Mouse (Mus musculus) cerebellum, adult 2 months (tissue): Measurements from ENCODE around the gene Zfand2b. TPM values are rescaled to one million over a fixed set of nuclear protein-coding genes. Genes with fewer than 3 reads are reported as not detected.

ENCODE experiments used
- DNase-seq, 2 experiments: peaks; one replicate each; pipeline ENCODE4 v3.0.0; 2021
- H3K27ac ChIP-seq: fragments of 200-500 bp; 2 replicates; pipeline ENCODE4 v1.5.1; 2012; ENCODE audit warnings: low read length, control low read depth, inconsistent platforms; ENCODE audit not compliant: insufficient read depth
- H3K27me3 ChIP-seq: fragments of 200-500 bp; 2 replicates; pipeline ENCODE4 v1.6.1; 2012; ENCODE audit warnings: inconsistent platforms, mild to moderate bottlenecking, low read length, moderate library complexity; ENCODE audit not compliant: control insufficient read depth, insufficient read depth
- H3K4me1 ChIP-seq: fragments of 200-500 bp; 2 replicates; pipeline ENCODE4 v1.6.1; 2011; ENCODE audit warnings: low read length; ENCODE audit not compliant: control insufficient read depth, insufficient read depth
- H3K4me3 ChIP-seq: fragments of 200-500 bp; replicated peaks from 2 replicates; pipeline ENCODE3; 2011; ENCODE audit warnings: mild to moderate bottlenecking, low read depth, low read length, control low read depth; ENCODE audit not compliant: insufficient read depth
- CTCF ChIP-seq: fragments of 200-500 bp; IDR thresholded peaks from 2 replicates; pipeline ENCODE4 v1.5.1; 2011; ENCODE audit warnings: low read depth, mild to moderate bottlenecking, control low read depth, low read length, moderate library complexity, borderline replicate concordance; ENCODE audit not compliant: insufficient read depth
- POLR2A ChIP-seq: fragments of 200-500 bp; IDR thresholded peaks from 2 replicates; pipeline ENCODE4 v1.6.1; 2011; ENCODE audit warnings: low read length, control low read depth, borderline replicate concordance; ENCODE audit not compliant: insufficient read depth
- WGBS: fragments of 180-500 bp; shearing (Covaris S2); methylation state at CpG from one replicate; pipeline ENCODE4 v1.1.7; 2018; 5-methylcytosine and 5-hydroxymethylcytosine counted together
- polyA plus RNA-seq: library from polyadenylated mRNA; depleted of rRNA; stranded (reverse); fragments of >200 nt; gene quantifications from 2 replicates; pipeline ENCODE4 v1.2.3, GENCODE M21; 2012

The Zfand2b gene
- polyA plus RNA-seq, 1 experiment: 61.6 TPM

- DNase-seq: no peak
- Histone ChIP-seq H3K27ac (no peak overlapping the region), H3K4me1 (peaks cover 27% of the 10 kb centered on the region), H3K27me3 (no peaks in the 10 kb centered on the region), H3K4me3 (no peak overlapping the region)
- WGBS: 74% methylated on average over 7 of the region's 7 CpGs
- TF ChIP-seq POLR2A (no peak), CTCF (no peak)
Measured at GRCm38 (mm10) chr1:75213096-75213495, 44.6 kb downstream of the Zfand2b start.

- WGBS: 33% methylated on average over 2 of the region's 2 CpGs
- no peak for DNase-seq
- H3K27ac ChIP-seq: no peak overlapping the region
Measured at GRCm38 (mm10) chr1:75214442-75214841, 46.0 kb downstream of the Zfand2b start.

DNA sequence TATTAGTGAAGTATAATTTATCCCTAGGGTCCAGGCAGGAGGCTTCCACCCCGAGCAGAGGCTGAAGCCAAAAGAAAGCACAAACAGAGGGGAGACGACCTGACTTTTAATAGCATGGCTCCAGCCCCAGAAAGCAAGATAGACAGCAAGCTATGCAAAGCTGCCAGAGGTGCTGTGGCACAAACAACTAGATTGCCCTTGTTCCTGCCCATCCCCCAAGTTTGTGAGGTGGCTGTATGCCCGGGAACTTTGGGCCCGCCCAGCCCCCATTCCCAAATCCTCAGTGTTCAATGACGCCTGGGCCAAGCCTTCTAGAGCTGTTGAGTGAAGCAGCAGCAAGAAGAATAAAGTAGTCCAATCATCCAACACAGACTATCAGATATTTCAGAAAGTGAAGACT lies 46.4 kb downstream of the Zfand2b start:
- H3K27me3 ChIP-seq: no peaks in the 10 kb centered on the region
- peak overlapping the region; percentile 17 for H3K4me3 ChIP-seq
- TF ChIP-seq CTCF: no peak
- no peak for TF ChIP-seq POLR2A
- WGBS: 27% methylated on average over 5 of the region's 5 CpGs
- DNase-seq: peak; percentile 52 to 55
- H3K4me1 ChIP-seq: peaks cover 27% of the 10 kb centered on the region
- no peak overlapping the region for H3K27ac ChIP-seq

More at GRCm38 (mm10) chr1:75214442-75214841, 46.0 kb downstream of the Zfand2b start:
- Histone ChIP-seq H3K4me1 (peaks cover 27% of the 10 kb centered on the region), H3K27me3 (no peaks in the 10 kb centered on the region), H3K4me3 (peak overlapping the region; percentile 17)
- no peak for TF ChIP-seq POLR2A
- TF ChIP-seq CTCF: no peak

- peaks cover 27% of the 10 kb centered on the region for H3K4me1 ChIP-seq
- peak overlapping the region; percentile 69 for H3K4me3 ChIP-seq
- H3K27me3 ChIP-seq: no peaks in the 10 kb centered on the region
- peak; percentile 35 to 36 for DNase-seq
- WGBS: 10% methylated on average over 9 of the region's 9 CpGs
- TF ChIP-seq CTCF (no peak), POLR2A (no peak)
- H3K27ac ChIP-seq: peak overlapping the region; percentile 41
Measured at GRCm38 (mm10) chr1:75215785-75216184, 47.3 kb downstream of the Zfand2b start.

- TF ChIP-seq CTCF (no peak), POLR2A (no peak)
- Histone ChIP-seq H3K4me1 (peaks cover 18% of the 10 kb centered on the region), H3K27ac (peak overlapping the region; percentile 93; the same call in 1 of the 2 replicates), H3K27me3 (no peaks in the 10 kb centered on the region), H3K4me3 (peak overlapping the region; percentile 69)
- peak; percentile 64 to 74 for DNase-seq
- WGBS: 10% methylated on average over 13 of the region's 13 CpGs
Measured at GRCm38 (mm10) chr1:75216797-75217585, 48.5 kb downstream of the Zfand2b start.

GRCm38 (mm10) chr1:75217893-75218226 lies 49.4 kb downstream of the Zfand2b start:
- Histone ChIP-seq H3K27ac (peak overlapping the region; percentile 93), H3K4me3 (peak overlapping the region; percentile 69), H3K27me3 (no peaks in the 10 kb centered on the region), H3K4me1 (peaks cover 16% of the 10 kb centered on the region)
- WGBS: under 1% methylated on average over 6 of the region's 6 CpGs
- TF ChIP-seq CTCF (no peak), POLR2A (peak; percentile 25; the same call in 1 of the 2 replicates)
- DNase-seq: no peak

DNA sequence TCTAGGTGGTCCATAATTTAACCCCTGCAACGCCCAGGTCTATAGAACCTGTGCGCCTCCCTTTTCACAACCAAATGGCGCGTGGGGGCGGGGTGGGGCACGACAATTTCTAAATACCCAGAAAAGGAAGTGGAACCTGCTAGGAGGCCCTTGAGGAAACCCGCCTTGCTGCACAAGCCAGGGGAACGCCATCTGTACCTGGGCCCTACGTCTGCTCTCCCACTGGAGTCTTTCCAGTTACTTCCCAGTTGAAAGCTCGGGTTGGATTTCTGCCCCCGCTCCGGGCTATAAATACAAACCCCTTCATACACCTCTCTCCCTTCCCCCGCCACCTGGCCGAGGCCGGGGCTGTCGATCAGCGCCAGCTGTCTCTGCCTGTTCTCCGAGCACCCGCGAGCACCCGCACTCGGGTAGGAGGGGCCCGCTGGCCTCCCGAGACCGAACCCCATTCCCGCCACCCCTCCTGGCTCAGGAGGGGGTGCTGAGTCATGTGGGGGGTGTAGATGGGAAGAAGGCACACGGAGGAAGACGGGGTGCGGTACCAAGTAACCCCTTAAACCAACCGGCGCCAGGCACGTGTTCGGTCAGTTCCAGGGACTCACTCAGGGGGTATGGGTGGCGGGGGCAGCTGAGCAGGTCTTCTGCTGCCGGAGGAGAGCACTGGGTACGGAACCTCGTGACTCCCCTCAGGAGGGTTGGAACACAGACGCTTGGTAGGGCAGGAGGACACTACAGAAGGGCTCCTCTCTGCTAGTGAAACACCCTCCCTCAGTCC lies 50.0 kb downstream of the Zfand2b start:
- peaks cover 15% of the 10 kb centered on the region for H3K4me1 ChIP-seq
- under 1% methylated on average over 38 of the region's 38 CpGs for WGBS
- H3K27ac ChIP-seq: peak overlapping the region; percentile 93
- H3K27me3 ChIP-seq: no peaks in the 10 kb centered on the region
- H3K4me3 ChIP-seq: peak overlapping the region; percentile 69
- TF ChIP-seq CTCF: no peak
- TF ChIP-seq POLR2A: no peak
- peak; percentile 93 to 97 for DNase-seq
